ENCODE assay signal across 8 mouse cellular contexts in genomic region chr2:140170127-140170802, GRCm38 (mm10). TPM values are rescaled to one million over a fixed set of nuclear protein-coding genes. Genes with fewer than 3 reads are reported as not detected.
DNase-seq lines count a peak whose midpoint lies in the region; ATAC-seq and TF ChIP-seq lines count a peak whose summit lies in the region.

Esf1 (minus strand) TSS chr2:140170564.
Ndufaf5 (plus strand) TSS chr2:140170649.

- ATAC-seq in cerebellum, adult (ENCODE audit: insufficient number of reproducible peaks, low FRiP score, low TSS enrichment): peak; percentile 93
- ATAC-seq in forebrain, embryonic 13.5 days: peak; percentile 99
- ATAC-seq in liver, postnatal 0 days: peak; percentile 100
- peak; percentile 98 for ATAC-seq in neural tube, embryonic 14.5 days (ENCODE audit: low read depth)

- peak within 1 kb of the TSS; percentile 85 for H3K27ac ChIP-seq in ES-Bruce4 (ENCODE audit: insufficient read depth, low read length)
- no peak within 1 kb of the TSS; the same call in 1 of the 2 replicates for H3K27ac ChIP-seq in forebrain, embryonic 13.5 days
- H3K27ac ChIP-seq in liver, postnatal 0 days (ENCODE audit: low read depth): peak within 1 kb of the TSS; percentile 67
- peak within 1 kb of the TSS; percentile 77 for H3K27ac ChIP-seq in neural tube, embryonic 14.5 days (ENCODE audit: low read depth, low read length)

- peak within 1 kb of the TSS; percentile 90 for H3K4me2 ChIP-seq in forebrain, embryonic 13.5 days
- peak within 1 kb of the TSS; percentile 99 for H3K4me2 ChIP-seq in liver, postnatal 0 days (ENCODE audit: low read depth, low read length)
- H3K4me2 ChIP-seq in neural tube, embryonic 14.5 days (ENCODE audit: low read depth, low read length): peak within 1 kb of the TSS; percentile 94

- H3K9ac ChIP-seq in ES-Bruce4 (ENCODE audit: low read depth, poor library complexity, severe bottlenecking): peak within 1 kb of the TSS; percentile 79
- peak within 1 kb of the TSS; percentile 88 for H3K9ac ChIP-seq in forebrain, embryonic 13.5 days
- H3K9ac ChIP-seq in liver, postnatal 0 days (replicated peaks): peak within 1 kb of the TSS; percentile 83
- peak within 1 kb of the TSS; percentile 74 for H3K9ac ChIP-seq in neural tube, embryonic 14.5 days (replicated peaks; ENCODE audit: low read depth, low read length)

- peak; percentile 52 for TF ChIP-seq POLR2A in ES-Bruce4 (IDR thresholded peaks at IDR 0.05; ENCODE audit: insufficient read depth, low read length)

- no peaks in the 10 kb centered on the region for H3K9me3 ChIP-seq in ES-Bruce4 (replicated peaks; ENCODE audit: control insufficient read depth, insufficient read depth, low read length, poor library complexity, severe bottlenecking)
- H3K9me3 ChIP-seq in forebrain, embryonic 13.5 days (replicated peaks): no peaks in the 10 kb centered on the region
- H3K9me3 ChIP-seq in liver, postnatal 0 days (ENCODE audit: low read length): no peaks in the 10 kb centered on the region
- H3K9me3 ChIP-seq in neural tube, embryonic 14.5 days (ENCODE audit: control insufficient read depth, low read length): no peaks in the 10 kb centered on the region

- WGBS in forebrain, embryonic 13.5 days: under 1% methylated on average over 42 of the region's 43 CpGs
- WGBS in large intestine, adult 2 months: under 1% methylated on average over 43 of the region's 43 CpGs
- 1% methylated on average over 43 of the region's 43 CpGs for WGBS in liver, postnatal 0 days (ENCODE audit: insufficient replicate concordance)
- WGBS in neural tube, embryonic 14.5 days: under 1% methylated on average over 43 of the region's 43 CpGs

- H3K36me3 ChIP-seq in ES-Bruce4 (ENCODE audit: control insufficient read depth, insufficient read depth, low read length, poor library complexity, severe bottlenecking): peaks cover 16% of the 10 kb centered on the region
- peaks cover 22% of the 10 kb centered on the region for H3K36me3 ChIP-seq in forebrain, embryonic 13.5 days (ENCODE audit: poor library complexity, severe bottlenecking)
- H3K36me3 ChIP-seq in liver, postnatal 0 days (replicated peaks; ENCODE audit: insufficient read depth, low read length): 0 out of 2 replicates have a peak, but pooled peaks cover 3% of the 10 kb centered on the region
- H3K36me3 ChIP-seq in neural tube, embryonic 14.5 days (ENCODE audit: control insufficient read depth, insufficient read depth, low read length): 0 out of 2 replicates have a peak, but pooled peaks cover 10% of the 10 kb centered on the region

- H3K27me3 ChIP-seq in ES-Bruce4 (ENCODE audit: control insufficient read depth, insufficient read depth, low read length, poor library complexity, severe bottlenecking): no peaks in the 10 kb centered on the region
- H3K27me3 ChIP-seq in forebrain, embryonic 13.5 days: no peaks in the 10 kb centered on the region
- H3K27me3 ChIP-seq in liver, postnatal 0 days (ENCODE audit: insufficient read depth, low read length): no peaks in the 10 kb centered on the region
- H3K27me3 ChIP-seq in neural tube, embryonic 14.5 days (ENCODE audit: control insufficient read depth, insufficient read depth, low read length): no peaks in the 10 kb centered on the region

- no peaks in the 10 kb centered on the region for H3K4me1 ChIP-seq in ES-Bruce4 (ENCODE audit: control insufficient read depth, insufficient read depth, low read length)
- H3K4me1 ChIP-seq in forebrain, embryonic 13.5 days: peaks cover 18% of the 10 kb centered on the region
- H3K4me1 ChIP-seq in liver, postnatal 0 days (ENCODE audit: insufficient read depth): peaks cover 13% of the 10 kb centered on the region; the same call in 1 of the 2 replicates
- H3K4me1 ChIP-seq in neural tube, embryonic 14.5 days (ENCODE audit: control insufficient read depth, insufficient read depth, low read length): peaks cover 6% of the 10 kb centered on the region; the same call in 1 of the 2 replicates

- TF ChIP-seq CTCF in ES-Bruce4 (IDR thresholded peaks at IDR 0.05; ENCODE audit: low read depth, low read length): no peak
- no peak for TF ChIP-seq CTCF in liver, postnatal 0 days (IDR thresholded peaks at IDR 0.05; ENCODE audit: low read depth)

- intact Hi-C loops in heart, postnatal 10 days (cut with DNase I): loop anchor here (5.0 kb wide), 2 partner anchors 103 to 227 kb away; partner anchors contain the start of genes Macrod2 and Tasp1

- peak; percentile 98 for DNase-seq in heart, postnatal 10 days
- peak; percentile 91 for DNase-seq in large intestine, adult 2 months (ENCODE audit: low read depth, low spot score)
- DNase-seq in liver, postnatal 0 days: peak; percentile 94
- peak; percentile 94 for DNase-seq in testis, postnatal 10 days (ENCODE audit: low spot score)

- peak within 1 kb of the TSS; percentile 97 for H3K4me3 ChIP-seq in ES-Bruce4 (ENCODE audit: low read depth, low read length)
- peak within 1 kb of the TSS; percentile 92 for H3K4me3 ChIP-seq in forebrain, embryonic 13.5 days
- H3K4me3 ChIP-seq in liver, postnatal 0 days (ENCODE audit: low read depth, low read length): peak within 1 kb of the TSS; percentile 79
- peak within 1 kb of the TSS; percentile 88 for H3K4me3 ChIP-seq in neural tube, embryonic 14.5 days (ENCODE audit: low read depth, low read length)

- TF ChIP-seq EP300 in ES-Bruce4 (IDR thresholded peaks at IDR 0.05; ENCODE audit: insufficient read depth, low read depth, low read length): peak; percentile 43; the same call in 1 of the 2 replicates
- TF ChIP-seq EP300 in liver, postnatal 0 days (IDR thresholded peaks at IDR 0.05; ENCODE audit: low read depth): peak; percentile 44; the same call in 1 of the 2 replicates

RNA-seq across cellular contexts. Expression of gene Esf1, which starts in this region (rescaled TPM):
- 61.0 and 65.2 TPM in 2 replicates for polyA plus RNA-seq in ES-Bruce4 (2011; ENCODE audit: insufficient read depth, insufficient read length, low read depth, missing spikeins)
- polyA plus RNA-seq in forebrain, embryonic 13.5 days (2015; fragmentation: Nextera tagmentation; extraction: Ambion mirVana): 24.1 and 26.2 TPM in 2 replicates
- 10 to 100 TPM; 14.8 to 15.3 TPM for total RNA-seq in heart, postnatal 10 days (2021)
- polyA plus RNA-seq in large intestine, adult 2 months (2012; rRNA removed): 0.68 and 0.80 TPM in 2 replicates
- polyA plus RNA-seq in liver, postnatal 0 days (2015; fragmentation: Nextera tagmentation; extraction: Ambion mirVana): 9.0 TPM in 2 replicates
- 17.6 and 21.4 TPM in 2 replicates for polyA plus RNA-seq in neural tube, embryonic 14.5 days (2014; fragmentation: Nextera tagmentation; extraction: Ambion mirVana)

RNA-seq across cellular contexts. Expression of gene Ndufaf5, which starts in this region (rescaled TPM):
- polyA plus RNA-seq in ES-Bruce4 (2011; ENCODE audit: insufficient read depth, insufficient read length, low read depth, missing spikeins): 14.9 and 20.5 TPM in 2 replicates
- 36.5 and 39.8 TPM in 2 replicates for polyA plus RNA-seq in forebrain, embryonic 13.5 days (2015; fragmentation: Nextera tagmentation; extraction: Ambion mirVana)
- total RNA-seq in heart, postnatal 10 days (2021): 10 to 100 TPM; 27.1 to 27.9 TPM
- 5.0 and 5.4 TPM in 2 replicates for polyA plus RNA-seq in large intestine, adult 2 months (2012; rRNA removed)
- 4.7 and 5.5 TPM in 2 replicates for polyA plus RNA-seq in liver, postnatal 0 days (2015; fragmentation: Nextera tagmentation; extraction: Ambion mirVana)
- polyA plus RNA-seq in neural tube, embryonic 14.5 days (2014; fragmentation: Nextera tagmentation; extraction: Ambion mirVana): 59.2 and 63.3 TPM in 2 replicates
